Mouse (Mus musculus): ENCODE measurements around the gene Armh2.

GRCm38 (mm10) chr13:24735608-24736131, 5.4 kb upstream of the Armh2 start:
- TF ChIP-seq POLR2A (IDR thresholded peaks at IDR 0.05; ENCODE audit: borderline replicate concordance, control insufficient read depth, low read depth, low read length) (no peak), CTCF (IDR thresholded peaks at IDR 0.05; ENCODE audit: control insufficient read depth, insufficient read depth, low read length) (no peak)

All from bone marrow, adult 2 months (tissue).